Mouse (Mus musculus) MEL (cell line): ENCODE data around the gene Spi1. TPM values are rescaled to one million over a fixed set of nuclear protein-coding genes. Genes with fewer than 3 reads are reported as not detected.

Experiments used
- DNase-seq: peaks from one replicate; pipeline ENCODE4 v3.0.0; 2011; ENCODE audit warnings: low read depth, low spot score
- H3K27ac ChIP-seq: 2 replicates; pipeline ENCODE4 v1.5.1; 2012; ENCODE audit warnings: low read depth, mild to moderate bottlenecking, control low read depth, low read length, moderate library complexity; ENCODE audit not compliant: control insufficient read depth
- H3K27me3 ChIP-seq, 2 experiments: fragments of 150-350 bp in 1 of 2; sonication (generic) in 1 of 2; 2 replicates each; pipeline ENCODE4 v1.6.1; 2012; ENCODE audit warnings: low read length in 2 of 2, mild to moderate bottlenecking in 2 of 2, improper control_type of control experiment in 1 of 2, moderate library complexity in 1 of 2; ENCODE audit not compliant: insufficient read depth in 2 of 2, control insufficient read depth in 1 of 2
- H3K36me3 ChIP-seq, 2 experiments: 2 replicates each; pipeline ENCODE4 v1.6.1; 2012 to 2014; ENCODE audit warnings: low read length in 2 of 2, improper control_type of control experiment in 1 of 2, inconsistent platforms in 1 of 2, mild to moderate bottlenecking in 1 of 2; ENCODE audit not compliant: insufficient read depth in 2 of 2, control insufficient read depth in 1 of 2
- H3K4me1 ChIP-seq, 2 experiments: fragments of 150-350 bp in 1 of 2; sonication (generic) in 1 of 2; 2 replicates each; pipeline ENCODE4 v1.6.1; 2012; ENCODE audit warnings: low read length in 2 of 2, improper control_type of control experiment in 1 of 2, mild to moderate bottlenecking in 1 of 2; ENCODE audit not compliant: insufficient read depth in 2 of 2, control insufficient read depth in 1 of 2
- H3K4me3 ChIP-seq, 2 experiments: fragments of 150-350 bp in 1 of 2; sonication (generic) in 1 of 2; 2 replicates each; pipeline ENCODE4 v1.5.1; 2012; ENCODE audit warnings: low read depth in 2 of 2, low read length in 2 of 2, mild to moderate bottlenecking in 2 of 2, moderate library complexity in 2 of 2, control low read depth in 1 of 2, improper control_type of control experiment in 1 of 2; ENCODE audit not compliant: control insufficient read depth in 1 of 2, insufficient read depth in 1 of 2
- H3K79me2 ChIP-seq: 2 replicates; pipeline ENCODE4 v1.6.1; 2012; ENCODE audit warnings: mild to moderate bottlenecking, low read length, moderate library complexity; ENCODE audit not compliant: control insufficient read depth, poor library complexity, insufficient read depth
- H3K9ac ChIP-seq: 2 replicates; pipeline ENCODE4 v1.6.1; 2012; ENCODE audit warnings: low read depth, mild to moderate bottlenecking, control low read depth, low read length, moderate library complexity; ENCODE audit not compliant: control insufficient read depth, poor library complexity, severe bottlenecking
- H3K9me3 ChIP-seq: fragments of 150-350 bp; sonication (generic); replicated peaks from 2 replicates; pipeline ENCODE4 v1.6.1; 2012; ENCODE audit warnings: mild to moderate bottlenecking, low read length, improper control_type of control experiment, moderate library complexity; ENCODE audit not compliant: insufficient read depth
- BHLHE40 ChIP-seq: IDR thresholded peaks from 2 replicates; pipeline ENCODE4 v1.6.1; 2012; ENCODE audit warnings: low read depth, mild to moderate bottlenecking, inconsistent platforms, low read length, improper control_type of control experiment, borderline replicate concordance
- CHD1 ChIP-seq: IDR thresholded peaks from 2 replicates; pipeline ENCODE4 v1.6.1; 2012; ENCODE audit warnings: low read depth, mild to moderate bottlenecking, inconsistent platforms, low read length, improper control_type of control experiment
- CHD2 ChIP-seq: IDR thresholded peaks from 2 replicates; pipeline ENCODE4 v1.6.1; 2011; ENCODE audit warnings: low read length, improper control_type of control experiment
- CTCF ChIP-seq, 3 experiments: IDR thresholded peaks in 2 of 3; conservative IDR thresholded peaks in 1 of 3; 2 replicates each; pipeline ENCODE4 v1.5.1; 2011 to 2012; ENCODE audit warnings: low read length in 3 of 3, low read depth in 2 of 3, mild to moderate bottlenecking in 2 of 3, improper control_type of control experiment in 1 of 3, inconsistent platforms in 1 of 3, mixed read lengths in 1 of 3, moderate library complexity in 1 of 3; ENCODE audit not compliant: control insufficient read depth in 1 of 3, insufficient read depth in 1 of 3, poor library complexity in 1 of 3, severe bottlenecking in 1 of 3
- E2F4 ChIP-seq: IDR thresholded peaks from 2 replicates; pipeline ENCODE4 v1.6.1; 2011; ENCODE audit warnings: low read depth, low read length, improper control_type of control experiment, borderline replicate concordance
- ELF1 ChIP-seq: IDR thresholded peaks from 2 replicates; pipeline ENCODE4 v1.6.1; 2014; ENCODE audit warnings: low read depth, mild to moderate bottlenecking, inconsistent platforms, low read length, improper control_type of control experiment, moderate library complexity
- EP300 ChIP-seq, 2 experiments: IDR thresholded peaks; 2 replicates each; pipeline ENCODE4 v1.6.1; 2011; ENCODE audit warnings: improper control_type of control experiment in 2 of 2, low read length in 2 of 2, low read depth in 1 of 2, mild to moderate bottlenecking in 1 of 2
- ETS1 ChIP-seq: IDR thresholded peaks from 2 replicates; pipeline ENCODE4 v1.6.1; 2012; ENCODE audit warnings: low read depth, mild to moderate bottlenecking, inconsistent platforms, low read length, improper control_type of control experiment, moderate library complexity
- GABPA ChIP-seq: IDR thresholded peaks from 2 replicates; pipeline ENCODE4 v1.6.1; 2012; ENCODE audit warnings: low read depth, mild to moderate bottlenecking, inconsistent platforms, low read length, improper control_type of control experiment, moderate library complexity
- HCFC1 ChIP-seq: IDR thresholded peaks from 2 replicates; pipeline ENCODE4 v1.6.1; 2012; ENCODE audit warnings: low read depth, mild to moderate bottlenecking, inconsistent platforms, low read length, improper control_type of control experiment, moderate library complexity
- JUND ChIP-seq: IDR thresholded peaks from 2 replicates; pipeline ENCODE4 v1.6.1; 2011; ENCODE audit warnings: low read depth, mild to moderate bottlenecking, improper control_type of control experiment, low read length
- KAT2A ChIP-seq: conservative IDR thresholded peaks from 2 replicates; pipeline ENCODE4 v1.6.1; 2012; ENCODE audit warnings: low read depth, low read length, improper control_type of control experiment, inconsistent platforms
- MAX ChIP-seq: IDR thresholded peaks from 2 replicates; pipeline ENCODE4 v1.6.1; 2011; ENCODE audit warnings: low read length, improper control_type of control experiment
- MAZ ChIP-seq: IDR thresholded peaks from 2 replicates; pipeline ENCODE4 v1.6.1; 2012; ENCODE audit warnings: low read depth, mild to moderate bottlenecking, inconsistent platforms, low read length, improper control_type of control experiment
- MEF2A ChIP-seq: IDR thresholded peaks from 2 replicates; pipeline ENCODE4 v1.6.1; 2014; ENCODE audit warnings: low read depth, mild to moderate bottlenecking, inconsistent platforms, low read length, improper control_type of control experiment; ENCODE audit not compliant: poor library complexity, insufficient replicate concordance, severe bottlenecking; ENCODE audit errors: extremely low read depth
- MXI1 ChIP-seq: IDR thresholded peaks from 2 replicates; pipeline ENCODE4 v1.6.1; 2011; ENCODE audit warnings: mild to moderate bottlenecking, low read depth, low read length, improper control_type of control experiment
- MYB ChIP-seq: IDR thresholded peaks from 2 replicates; pipeline ENCODE4 v1.6.1; 2011; ENCODE audit warnings: mild to moderate bottlenecking, low read depth, low read length, improper control_type of control experiment
- MYC ChIP-seq: IDR thresholded peaks from 2 replicates; pipeline ENCODE4 v1.6.1; 2011; ENCODE audit warnings: low read depth, mild to moderate bottlenecking, low read length, improper control_type of control experiment, moderate library complexity
- NELFE ChIP-seq: IDR thresholded peaks from 2 replicates; pipeline ENCODE4 v1.6.1; 2011; ENCODE audit warnings: low read depth, low read length, improper control_type of control experiment
- NRF1 ChIP-seq: IDR thresholded peaks from 2 replicates; pipeline ENCODE4 v1.6.1; 2014; ENCODE audit warnings: low read depth, mild to moderate bottlenecking, inconsistent platforms, low read length, improper control_type of control experiment, moderate library complexity; ENCODE audit not compliant: poor library complexity, insufficient read depth, severe bottlenecking
- POLR2A ChIP-seq, 2 experiments: IDR thresholded peaks; 2 replicates each; pipeline ENCODE4 v1.6.1; 2011 to 2012; ENCODE audit warnings: low read length in 2 of 2, mild to moderate bottlenecking in 2 of 2, control low read depth in 1 of 2, improper control_type of control experiment in 1 of 2, low read depth in 1 of 2, moderate library complexity in 1 of 2; ENCODE audit not compliant: control insufficient read depth in 1 of 2, insufficient read depth in 1 of 2, poor library complexity in 1 of 2
- POLR2AphosphoS2 ChIP-seq: IDR thresholded peaks from 2 replicates; pipeline ENCODE4 v1.6.1; 2011; ENCODE audit warnings: low read length, improper control_type of control experiment
- POLR2AphosphoS5 ChIP-seq: IDR thresholded peaks from 2 replicates; pipeline ENCODE4 v1.6.1; 2012; ENCODE audit warnings: low read depth, borderline replicate concordance, mild to moderate bottlenecking, inconsistent platforms, low read length, moderate library complexity, mixed read lengths
- RAD21 ChIP-seq: IDR thresholded peaks from 2 replicates; pipeline ENCODE4 v1.6.1; 2011; ENCODE audit warnings: mild to moderate bottlenecking, low read depth, low read length, improper control_type of control experiment
- RCOR1 ChIP-seq: IDR thresholded peaks from 2 replicates; pipeline ENCODE4 v1.6.1; 2012; ENCODE audit warnings: low read depth, mild to moderate bottlenecking, inconsistent platforms, low read length, improper control_type of control experiment
- SIN3A ChIP-seq: IDR thresholded peaks from 2 replicates; pipeline ENCODE4 v1.6.1; 2012; ENCODE audit warnings: low read length, improper control_type of control experiment, inconsistent platforms
- SMC3 ChIP-seq: IDR thresholded peaks from 2 replicates; pipeline ENCODE4 v1.6.1; 2011; ENCODE audit warnings: low read depth, low read length, improper control_type of control experiment
- TAL1 ChIP-seq: IDR thresholded peaks from 2 replicates; pipeline ENCODE4 v1.6.1; 2012; ENCODE audit warnings: mild to moderate bottlenecking, inconsistent platforms, low read length, moderate library complexity, mixed read lengths
- TBP ChIP-seq: IDR thresholded peaks from 2 replicates; pipeline ENCODE4 v1.8.0; 2011; ENCODE audit warnings: low read depth, low read length, improper control_type of control experiment
- TCF12 ChIP-seq: IDR thresholded peaks from 2 replicates; pipeline ENCODE4 v1.6.1; 2014; ENCODE audit warnings: low read depth, mild to moderate bottlenecking, inconsistent platforms, low read length, improper control_type of control experiment, moderate library complexity
- UBTF ChIP-seq: IDR thresholded peaks from 2 replicates; pipeline ENCODE4 v1.6.1; 2012; ENCODE audit warnings: low read depth, mild to moderate bottlenecking, inconsistent platforms, low read length, improper control_type of control experiment, moderate library complexity, borderline replicate concordance; ENCODE audit not compliant: insufficient read depth
- USF1 ChIP-seq: IDR thresholded peaks from 2 replicates; pipeline ENCODE4 v1.6.1; 2014; ENCODE audit warnings: low read depth, mild to moderate bottlenecking, inconsistent platforms, low read length, improper control_type of control experiment, moderate library complexity
- USF2 ChIP-seq, 2 experiments: IDR thresholded peaks; 2 replicates each; pipeline ENCODE4 v1.6.1; 2011 to 2012; ENCODE audit warnings: improper control_type of control experiment in 2 of 2, low read length in 2 of 2, borderline replicate concordance in 1 of 2, inconsistent platforms in 1 of 2, low read depth in 1 of 2, mild to moderate bottlenecking in 1 of 2; ENCODE audit not compliant: insufficient read depth in 1 of 2
- ZC3H11A ChIP-seq: IDR thresholded peaks from 2 replicates; pipeline ENCODE4 v1.6.1; 2012; ENCODE audit warnings: low read depth, mild to moderate bottlenecking, inconsistent platforms, low read length, improper control_type of control experiment
- ZKSCAN1 ChIP-seq: IDR thresholded peaks from 2 replicates; pipeline ENCODE4 v1.6.1; 2012; ENCODE audit warnings: low read depth, mild to moderate bottlenecking, inconsistent platforms, low read length, improper control_type of control experiment, moderate library complexity
- ZMIZ1 ChIP-seq: IDR thresholded peaks from 2 replicates; pipeline ENCODE4 v1.6.1; 2012; ENCODE audit warnings: low read depth, mild to moderate bottlenecking, inconsistent platforms, low read length, improper control_type of control experiment, moderate library complexity
- ZNF384 ChIP-seq: IDR thresholded peaks from 2 replicates; pipeline ENCODE4 v1.6.1; 2012; ENCODE audit warnings: low read depth, mild to moderate bottlenecking, inconsistent platforms, low read length, improper control_type of control experiment
- polyA plus RNA-seq, 2 experiments: library from polyadenylated mRNA; stranded (reverse) in 1 of 2; unstranded in 1 of 2; fragments of >175 nt in 1 of 2; fragments of >200 nt in 1 of 2; gene quantifications; 2 replicates each; pipeline versions ENCODE4 v1.2.1 to v1.2.4; 2012; ENCODE audit warnings: low replicate concordance in 2 of 2, low read depth in 1 of 2; ENCODE audit not compliant: insufficient read length in 2 of 2, insufficient read depth in 1 of 2, missing spikeins in 1 of 2
- total RNA-seq: library from RNA; depleted of rRNA; stranded (reverse); fragments of 300-350 nt; gene quantifications from 2 replicates; pipeline ENCODE4 v1.2.3, GENCODE M21; 2012

Spi1 gene
- total and polyA plus RNA-seq, 3 experiments, result 95.9 to 142 (median 129) TPM

DNA sequence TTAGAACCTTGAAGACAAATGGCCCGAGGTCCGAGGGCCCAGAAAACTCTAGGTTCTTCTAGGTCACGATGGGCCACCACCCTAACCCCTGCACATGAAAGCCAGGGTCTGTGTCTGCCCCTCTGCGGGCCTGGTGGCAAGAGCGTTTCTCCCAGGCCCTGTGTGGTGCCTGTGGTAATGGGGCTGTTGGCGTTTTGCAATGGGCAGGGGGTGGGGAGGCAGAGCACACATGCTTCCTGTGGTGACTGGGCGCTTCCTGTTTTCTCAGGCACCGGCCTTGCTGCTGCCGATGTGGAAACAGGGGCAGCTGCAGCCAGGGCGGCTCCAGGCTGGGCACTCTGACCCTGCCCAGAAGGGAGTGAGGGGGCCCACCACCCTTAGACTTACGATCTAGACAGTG is 654 bp downstream of the Spi1 start:
- Histone ChIP-seq H3K27me3 (no peaks in the 10 kb centered on the region), H3K27ac (peak overlapping the region; percentile 63), H3K79me2 (peaks cover 1% of the 10 kb centered on the region; the same call in 1 of the 2 replicates), H3K9me3 (no peaks in the 10 kb centered on the region), H3K4me1 (peaks cover 5 to 24% of the 10 kb centered on the region in 2 experiments), H3K4me3 (peak overlapping the region; percentile 24 to 35), H3K9ac (peak overlapping the region; percentile 63), H3K36me3 (peaks cover 0 to 18% of the 10 kb centered on the region in 2 experiments; a peak in 2 of 4 replicates)
- TF ChIP-seq ZMIZ1, result peak; percentile 26; the same call in 1 of the 2 replicates
- 0 out of 2 replicates have a peak, but pooled peaks have one; percentile 19 for TF ChIP-seq TAL1
- no peak for TF ChIP-seq USF2 (IDR thresholded peaks at IDR 0.05; ENCODE audit: borderline replicate concordance in 1 of 2, insufficient read depth in 1 of 2, low read depth in 1 of 2, low read length in 2 of 2)
- TF ChIP-seq JUND, result 0 out of 2 replicates have a peak, but pooled peaks have one; percentile 42
- peak; percentile 82 for TF ChIP-seq MAX
- TF ChIP-seq E2F4, result no peak
- peak; percentile 63 for TF ChIP-seq MAZ
- TF ChIP-seq EP300 (IDR thresholded peaks at IDR 0.05; ENCODE audit: low read depth in 1 of 2, low read length in 2 of 2), result peak; percentile 40 to 53; a peak in 3 of 4 replicates
- peak; percentile 75 for TF ChIP-seq ETS1
- no peak for TF ChIP-seq MYB
- no peak for TF ChIP-seq RCOR1
- no peak for TF ChIP-seq UBTF
- peak; percentile 83 for TF ChIP-seq MXI1
- TF ChIP-seq BHLHE40, result 0 out of 2 replicates have a peak, but pooled peaks have one; percentile 34
- peak; percentile 77 for TF ChIP-seq SIN3A
- TF ChIP-seq GABPA, result no peak
- no peak for TF ChIP-seq CTCF (IDR thresholded peaks at IDR 0.05 in 2 of 3, conservative IDR thresholded peaks at IDR 0.05 in 1 of 3; ENCODE audit: control insufficient read depth in 1 of 3, insufficient read depth in 1 of 3, low read depth in 2 of 3, low read length in 3 of 3, poor library complexity in 1 of 3, severe bottlenecking in 1 of 3)
- TF ChIP-seq RAD21, result no peak
- TF ChIP-seq USF1, result peak; percentile 28; the same call in 1 of the 2 replicates
- peak; percentile 74 for TF ChIP-seq ELF1
- TF ChIP-seq NRF1, result no peak
- peak; percentile 75 for TF ChIP-seq HCFC1
- no peak for TF ChIP-seq ZC3H11A
- TF ChIP-seq NELFE, result peak; percentile 71
- TF ChIP-seq MYC, result peak; percentile 66; the same call in 1 of the 2 replicates
- TF ChIP-seq KAT2A, result no peak
- TF ChIP-seq TBP, result peak; percentile 48; the same call in 1 of the 2 replicates
- TF ChIP-seq ZNF384, result no peak
- TF ChIP-seq ZKSCAN1, result no peak; the same call in 1 of the 2 replicates
- TF ChIP-seq CHD2, result peak; percentile 52
- no peak for TF ChIP-seq MEF2A
- TF ChIP-seq CHD1, result no peak
- TF ChIP-seq POLR2AphosphoS2, result no peak
- no peak for TF ChIP-seq SMC3
- peak; percentile 66; a peak in 3 of 4 replicates for TF ChIP-seq POLR2A (IDR thresholded peaks at IDR 0.05; ENCODE audit: control insufficient read depth in 1 of 2, insufficient read depth in 1 of 2, low read depth in 1 of 2, low read length in 2 of 2, poor library complexity in 1 of 2)
- TF ChIP-seq TCF12, result peak; percentile 47; the same call in 1 of the 2 replicates
- peak; percentile 94; the same call in 1 of the 2 replicates for TF ChIP-seq POLR2AphosphoS5
- DNase-seq, result peak; percentile 88
